Mouse (Mus musculus) limb, embryonic 11.5 days (tissue): ENCODE data around the gene Slc22a23. TPM values are rescaled to one million over a fixed set of nuclear protein-coding genes. Genes with fewer than 3 reads are reported as not detected.

Experiments used
- ATAC-seq: fragments of 200-750 bp; cut with Nextera tagmentation; 2 replicates; pipeline ENCODE4 v1.8.0; 2017; ENCODE audit warnings: low read depth; ENCODE audit not compliant: insufficient number of reproducible peaks, low FRiP score, low TSS enrichment
- DNase-seq: peaks from one replicate; pipeline ENCODE4 v3.0.0-alpha.2; 2015; ENCODE audit warnings: low spot score
- H3K27ac ChIP-seq: fragments of 300-500 bp; sonication (generic); replicated peaks from 2 replicates; pipeline ENCODE4 v1.5.1; 2014; ENCODE audit warnings: low read depth, mild to moderate bottlenecking, low read length
- H3K27me3 ChIP-seq: fragments of 300-500 bp; sonication (generic); 2 replicates; pipeline ENCODE4 v1.6.1; 2014; ENCODE audit warnings: mild to moderate bottlenecking, low read length, mixed read lengths; ENCODE audit not compliant: control insufficient read depth, insufficient read depth
- H3K36me3 ChIP-seq: fragments of 300-500 bp; sonication (generic); 2 replicates; pipeline ENCODE4 v1.6.1; 2014; ENCODE audit warnings: mild to moderate bottlenecking, low read length, moderate library complexity, mixed read lengths; ENCODE audit not compliant: control insufficient read depth, insufficient read depth
- H3K4me1 ChIP-seq: fragments of 300-500 bp; sonication (generic); 2 replicates; pipeline ENCODE4 v1.6.1; 2014; ENCODE audit warnings: low read length, mixed read lengths; ENCODE audit not compliant: control insufficient read depth, insufficient read depth
- H3K4me2 ChIP-seq: fragments of 300-500 bp; sonication (generic); 2 replicates; pipeline ENCODE4 v1.6.1; 2014; ENCODE audit warnings: low read depth, mild to moderate bottlenecking, moderate library complexity; ENCODE audit not compliant: severe bottlenecking
- H3K4me3 ChIP-seq: fragments of 300-500 bp; sonication (generic); 2 replicates; pipeline ENCODE4 v1.5.1; 2014; ENCODE audit warnings: low read depth, low read length
- H3K9ac ChIP-seq: fragments of 300-500 bp; sonication (generic); 2 replicates; pipeline ENCODE4 v1.6.1; 2014; ENCODE audit warnings: mild to moderate bottlenecking, low read length
- H3K9me3 ChIP-seq: fragments of 300-500 bp; sonication (generic); 2 replicates; pipeline ENCODE4 v1.6.1; 2016; ENCODE audit warnings: low read length; ENCODE audit not compliant: control insufficient read depth
- WGBS: fragments of 180-500 bp; shearing (Covaris S2); extraction: QIAGEN DNeasy Blood & Tissue Kit; methylation state at CpG from one replicate; pipeline ENCODE4 v1.1.7; 2014; 5-methylcytosine and 5-hydroxymethylcytosine counted together
- polyA plus RNA-seq: library from polyadenylated mRNA; unstranded; fragments of >200 nt; fragmentation: Nextera tagmentation; extraction: Ambion mirVana; gene quantifications from 2 replicates; pipeline ENCODE4 v1.2.1, GENCODE M21; 2014

The Slc22a23 gene
- polyA plus RNA-seq, 1 experiment from 2014 or later = 3.2 TPM

DNA sequence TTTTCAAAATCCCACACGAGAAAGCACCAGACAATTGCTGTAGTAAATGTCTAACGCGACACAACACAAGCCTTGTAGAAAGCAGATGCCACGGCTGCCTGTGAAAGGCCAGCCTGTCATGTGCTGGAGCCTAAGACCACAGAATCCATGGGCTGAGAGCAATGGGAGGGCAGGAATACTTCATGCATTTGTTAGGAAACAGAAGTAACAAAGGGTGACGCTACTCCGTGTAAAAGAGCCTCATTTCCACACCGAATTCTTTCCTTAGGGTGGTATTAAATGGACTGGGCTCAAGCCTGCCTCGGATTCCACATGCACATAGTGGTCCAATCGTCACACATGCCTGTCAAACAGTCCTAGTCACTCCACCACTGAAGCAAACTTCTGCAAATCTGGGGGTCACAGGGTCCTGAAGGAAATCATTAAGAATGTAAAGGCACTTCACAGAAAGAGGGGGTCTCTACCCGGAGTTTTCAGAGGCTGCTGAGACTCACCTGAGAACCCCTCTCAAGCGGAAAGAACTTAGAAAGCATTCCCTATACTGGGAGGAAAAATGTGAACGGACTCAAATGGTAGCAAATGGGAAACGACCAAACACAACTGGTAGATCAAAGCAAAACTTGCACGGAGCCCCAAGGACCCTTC, 106.2 kb downstream of the Slc22a23 start:
- peaks cover 17% of the 10 kb centered on the region for H3K4me1 ChIP-seq
- no peak overlapping the region for H3K4me2 ChIP-seq
- no peaks in the 10 kb centered on the region for H3K27me3 ChIP-seq
- no peak overlapping the region for H3K4me3 ChIP-seq
- H3K27ac ChIP-seq = no peak overlapping the region
- DNase-seq = peak; percentile 43
- 11% methylated on average over 14 of the region's 14 CpGs for WGBS
- H3K9me3 ChIP-seq = no peaks in the 10 kb centered on the region
- ATAC-seq = peak; percentile 62; the same call in 1 of the 2 replicates
- H3K9ac ChIP-seq = no peak overlapping the region
- no peaks in the 10 kb centered on the region for H3K36me3 ChIP-seq

DNA sequence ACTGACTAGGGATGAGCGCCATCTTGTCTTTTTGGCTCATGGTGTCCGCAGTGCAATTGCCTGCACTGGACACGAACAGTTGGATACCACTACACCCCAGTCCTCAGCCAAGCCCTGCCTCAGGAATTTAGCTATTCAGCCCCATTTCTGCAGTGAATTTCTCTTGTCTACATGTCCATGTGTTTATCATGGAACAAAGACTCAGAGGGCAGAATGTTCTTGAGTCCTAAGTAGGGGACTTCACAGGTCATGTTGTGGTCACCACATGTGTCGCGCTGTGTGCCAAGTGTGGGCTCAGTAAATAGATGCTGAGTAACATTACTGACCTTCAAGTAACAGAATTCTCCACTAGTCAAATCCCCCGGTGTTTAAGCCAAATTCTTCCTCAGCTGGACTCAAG, 109.9 kb downstream of the Slc22a23 start:
- no peak overlapping the region for H3K27ac ChIP-seq
- ATAC-seq (no peak), DNase-seq (no peak)
- H3K27me3 ChIP-seq = no peaks in the 10 kb centered on the region
- H3K4me2 ChIP-seq = no peak overlapping the region
- no peak overlapping the region for H3K4me3 ChIP-seq
- peaks cover 16% of the 10 kb centered on the region for H3K4me1 ChIP-seq
- H3K9ac ChIP-seq = no peak overlapping the region
- H3K9me3 ChIP-seq = no peaks in the 10 kb centered on the region
- no peaks in the 10 kb centered on the region for H3K36me3 ChIP-seq
- WGBS = 95% methylated on average over 6 of the region's 6 CpGs

DNA sequence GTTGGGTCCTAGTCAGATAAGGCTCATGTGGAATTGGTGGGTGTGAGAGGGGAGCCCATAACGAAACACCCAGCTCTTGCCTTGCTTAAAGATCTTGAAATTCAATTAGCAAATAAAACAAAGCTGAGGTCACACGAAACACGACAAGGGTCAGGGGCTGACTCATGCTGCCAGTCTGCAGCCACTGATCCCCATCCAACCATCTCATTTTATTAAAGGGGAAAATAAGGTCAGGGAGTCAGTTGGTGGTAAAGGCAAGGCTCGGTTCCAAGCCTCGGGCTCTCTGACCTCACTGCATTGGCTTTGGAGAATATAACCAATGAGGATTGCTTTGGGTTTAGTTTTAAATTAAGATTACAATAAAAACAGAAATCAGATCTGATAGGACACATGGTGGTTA, 110.5 kb downstream of the Slc22a23 start:
- no peak for DNase-seq
- H3K27ac ChIP-seq = no peak overlapping the region
- no peak overlapping the region for H3K9ac ChIP-seq
- no peak overlapping the region for H3K4me2 ChIP-seq
- WGBS = 47% methylated on average over 5 of the region's 5 CpGs
- H3K9me3 ChIP-seq = no peaks in the 10 kb centered on the region
- no peaks in the 10 kb centered on the region for H3K27me3 ChIP-seq
- H3K4me1 ChIP-seq = peaks cover 10% of the 10 kb centered on the region
- H3K4me3 ChIP-seq = no peak overlapping the region
- ATAC-seq = no peak
- H3K36me3 ChIP-seq = no peaks in the 10 kb centered on the region

DNA sequence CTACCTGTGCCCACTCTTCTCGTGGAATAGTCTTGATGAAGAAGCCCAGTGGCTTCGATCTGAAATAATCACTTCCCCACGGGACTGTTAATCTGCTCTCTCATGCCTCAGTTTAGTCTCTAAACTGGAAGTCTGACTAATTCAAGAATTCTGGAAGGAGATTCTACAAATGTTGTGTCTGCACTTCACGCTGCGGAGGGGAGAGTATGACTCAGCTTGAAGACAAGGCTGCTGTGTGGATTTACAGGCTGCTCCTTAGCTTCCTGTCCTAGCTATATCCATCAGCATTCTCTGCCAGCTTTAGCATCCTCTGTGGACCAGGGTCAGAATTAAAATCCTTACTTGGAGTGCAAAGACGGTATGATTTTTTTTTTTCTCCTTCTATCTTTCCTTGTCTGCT, 112.0 kb downstream of the Slc22a23 start:
- Histone ChIP-seq H3K9ac (no peak overlapping the region), H3K4me3 (no peak overlapping the region), H3K36me3 (no peaks in the 10 kb centered on the region), H3K4me2 (no peak overlapping the region), H3K27ac (no peak overlapping the region), H3K9me3 (no peaks in the 10 kb centered on the region), H3K27me3 (no peaks in the 10 kb centered on the region), H3K4me1 (no peaks in the 10 kb centered on the region)
- ATAC-seq = no peak
- DNase-seq = no peak
- 88% methylated on average over 6 of the region's 6 CpGs for WGBS

- no peak overlapping the region for H3K27ac ChIP-seq
- no peak overlapping the region for H3K4me3 ChIP-seq
- DNase-seq (no peak), ATAC-seq (no peak)
- no peak overlapping the region for H3K4me2 ChIP-seq
- H3K9me3 ChIP-seq = no peaks in the 10 kb centered on the region
- no peak overlapping the region for H3K9ac ChIP-seq
- no peaks in the 10 kb centered on the region for H3K4me1 ChIP-seq
- H3K27me3 ChIP-seq = no peaks in the 10 kb centered on the region
- WGBS = 83% methylated on average over 4 of the region's 4 CpGs
- H3K36me3 ChIP-seq = no peaks in the 10 kb centered on the region
These were observed 116.1 kb downstream of the Slc22a23 start for GRCm38 (mm10) chr13:34228905-34229304.

DNA sequence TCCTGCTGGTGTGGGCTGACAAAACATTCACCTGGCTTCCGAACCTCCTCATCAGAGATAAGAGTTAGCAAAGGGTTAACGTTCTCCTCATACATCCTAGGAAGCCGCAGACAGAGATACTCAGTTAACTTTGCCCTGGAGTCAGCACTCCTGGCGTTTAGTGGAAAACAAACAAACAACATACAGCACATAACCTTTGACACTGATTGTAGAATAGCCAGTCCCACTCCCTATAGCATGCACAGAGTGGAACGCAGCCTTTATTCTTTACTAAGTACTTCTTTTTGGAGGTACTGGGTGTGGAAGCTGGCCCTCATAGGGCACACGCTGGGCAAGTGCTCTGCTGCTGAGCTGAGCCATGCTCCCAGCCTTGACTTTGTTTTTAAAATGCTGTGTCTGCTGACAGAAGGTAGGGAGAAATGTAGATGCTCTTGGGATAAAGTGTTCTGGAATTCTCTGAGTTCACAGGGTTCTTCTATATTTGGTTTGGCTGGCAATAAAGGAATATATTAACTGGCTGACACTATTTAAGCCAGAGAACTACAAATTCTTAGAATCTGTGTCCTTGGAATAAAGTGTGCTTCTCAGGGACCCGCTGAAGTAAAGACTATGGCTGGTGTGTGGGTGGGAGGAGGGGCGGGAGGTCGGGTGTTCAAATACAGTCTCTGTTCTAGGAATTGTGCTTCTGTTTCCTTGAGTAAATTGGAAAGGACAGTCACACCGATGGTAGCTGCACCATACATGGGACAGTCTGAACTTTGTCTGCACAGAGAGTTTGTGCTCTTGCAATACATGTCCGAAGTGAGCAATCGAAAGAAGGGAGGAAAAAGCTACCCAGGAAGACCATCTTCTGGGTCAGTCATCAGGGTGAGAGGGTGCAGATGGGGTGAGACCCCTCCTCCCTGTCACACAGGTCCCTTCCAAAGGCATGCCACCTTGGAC, 117.0 kb downstream of the Slc22a23 start:
- DNase-seq = no peak
- H3K4me2 ChIP-seq = no peak overlapping the region
- WGBS = 42% methylated on average over 12 of the region's 12 CpGs
- H3K9me3 ChIP-seq = no peaks in the 10 kb centered on the region
- no peak overlapping the region for H3K9ac ChIP-seq
- H3K36me3 ChIP-seq = no peaks in the 10 kb centered on the region
- H3K4me1 ChIP-seq = no peaks in the 10 kb centered on the region
- ATAC-seq = no peak
- no peak overlapping the region for H3K4me3 ChIP-seq
- H3K27me3 ChIP-seq = no peaks in the 10 kb centered on the region
- no peak overlapping the region for H3K27ac ChIP-seq

DNA sequence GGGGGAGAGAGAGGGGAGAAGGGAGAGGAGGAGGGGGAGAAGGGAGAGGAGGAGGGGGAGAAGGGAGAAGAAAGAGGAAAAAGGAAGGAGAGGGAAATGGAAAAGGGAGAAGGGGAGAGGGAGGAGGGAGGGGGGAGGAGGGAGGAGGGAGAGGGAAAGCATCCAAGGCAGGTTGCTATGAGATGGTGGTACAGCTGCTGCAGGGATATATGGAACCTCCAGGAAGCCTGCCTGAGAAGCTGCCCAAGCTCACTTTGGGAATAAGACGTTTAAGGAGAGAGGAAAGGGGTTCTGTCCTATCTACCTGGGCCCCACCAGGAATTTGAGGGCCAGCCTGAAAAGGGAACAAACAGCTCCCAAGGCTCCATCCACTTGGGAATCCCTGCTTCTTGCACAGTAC, 118.0 kb downstream of the Slc22a23 start:
- no peak overlapping the region for H3K27ac ChIP-seq
- ATAC-seq = no peak
- no peaks in the 10 kb centered on the region for H3K4me1 ChIP-seq
- H3K9ac ChIP-seq = no peak overlapping the region
- H3K27me3 ChIP-seq = no peaks in the 10 kb centered on the region
- no peak overlapping the region for H3K4me3 ChIP-seq
- WGBS = 31% methylated on average over 1 of the region's 1 CpGs
- no peaks in the 10 kb centered on the region for H3K9me3 ChIP-seq
- H3K36me3 ChIP-seq = no peaks in the 10 kb centered on the region
- no peak for DNase-seq
- no peak overlapping the region for H3K4me2 ChIP-seq

- no peaks in the 10 kb centered on the region for H3K27me3 ChIP-seq
- no peak overlapping the region for H3K4me3 ChIP-seq
- no peaks in the 10 kb centered on the region for H3K36me3 ChIP-seq
- ATAC-seq = no peak
- no peak overlapping the region for H3K27ac ChIP-seq
- no peak overlapping the region for H3K4me2 ChIP-seq
- H3K4me1 ChIP-seq = no peaks in the 10 kb centered on the region
- 58% methylated on average over 7 of the region's 7 CpGs for WGBS
- no peak for DNase-seq
- H3K9ac ChIP-seq = no peak overlapping the region
- H3K9me3 ChIP-seq = no peaks in the 10 kb centered on the region
These were observed 122.0 kb downstream of the Slc22a23 start for GRCm38 (mm10) chr13:34222985-34223384.
